Mouse (Mus musculus) MEL (cell line): ENCODE results near the gene Chrne. TPM values are rescaled to one million over a fixed set of nuclear protein-coding genes. Genes with fewer than 3 reads are reported as not detected.

ENCODE experiments used
- DNase-seq: peaks from one replicate; pipeline ENCODE4 v3.0.0; 2011; ENCODE audit warnings: low read depth, low spot score
- H3K27ac ChIP-seq: 2 replicates; pipeline ENCODE4 v1.5.1; 2012; ENCODE audit warnings: low read depth, mild to moderate bottlenecking, control low read depth, low read length, moderate library complexity; ENCODE audit not compliant: control insufficient read depth
- H3K27me3 ChIP-seq, 2 experiments: fragments of 150-350 bp in 1 of 2; sonication (generic) in 1 of 2; 2 replicates each; pipeline ENCODE4 v1.6.1; 2012; ENCODE audit warnings: low read length in 2 of 2, mild to moderate bottlenecking in 2 of 2, improper control_type of control experiment in 1 of 2, moderate library complexity in 1 of 2; ENCODE audit not compliant: insufficient read depth in 2 of 2, control insufficient read depth in 1 of 2
- H3K36me3 ChIP-seq, 2 experiments: 2 replicates each; pipeline ENCODE4 v1.6.1; 2012 to 2014; ENCODE audit warnings: low read length in 2 of 2, improper control_type of control experiment in 1 of 2, inconsistent platforms in 1 of 2, mild to moderate bottlenecking in 1 of 2; ENCODE audit not compliant: insufficient read depth in 2 of 2, control insufficient read depth in 1 of 2
- H3K4me1 ChIP-seq, 2 experiments: fragments of 150-350 bp in 1 of 2; sonication (generic) in 1 of 2; 2 replicates each; pipeline ENCODE4 v1.6.1; 2012; ENCODE audit warnings: low read length in 2 of 2, improper control_type of control experiment in 1 of 2, mild to moderate bottlenecking in 1 of 2; ENCODE audit not compliant: insufficient read depth in 2 of 2, control insufficient read depth in 1 of 2
- H3K4me3 ChIP-seq, 2 experiments: fragments of 150-350 bp in 1 of 2; sonication (generic) in 1 of 2; 2 replicates each; pipeline ENCODE4 v1.5.1; 2012; ENCODE audit warnings: low read depth in 2 of 2, low read length in 2 of 2, mild to moderate bottlenecking in 2 of 2, moderate library complexity in 2 of 2, control low read depth in 1 of 2, improper control_type of control experiment in 1 of 2; ENCODE audit not compliant: control insufficient read depth in 1 of 2, insufficient read depth in 1 of 2
- H3K79me2 ChIP-seq: 2 replicates; pipeline ENCODE4 v1.6.1; 2012; ENCODE audit warnings: mild to moderate bottlenecking, low read length, moderate library complexity; ENCODE audit not compliant: control insufficient read depth, poor library complexity, insufficient read depth
- H3K9ac ChIP-seq: 2 replicates; pipeline ENCODE4 v1.6.1; 2012; ENCODE audit warnings: low read depth, mild to moderate bottlenecking, control low read depth, low read length, moderate library complexity; ENCODE audit not compliant: control insufficient read depth, poor library complexity, severe bottlenecking
- H3K9me3 ChIP-seq: fragments of 150-350 bp; sonication (generic); replicated peaks from 2 replicates; pipeline ENCODE4 v1.6.1; 2012; ENCODE audit warnings: mild to moderate bottlenecking, low read length, improper control_type of control experiment, moderate library complexity; ENCODE audit not compliant: insufficient read depth
- BHLHE40 ChIP-seq: IDR thresholded peaks from 2 replicates; pipeline ENCODE4 v1.6.1; 2012; ENCODE audit warnings: low read depth, mild to moderate bottlenecking, inconsistent platforms, low read length, improper control_type of control experiment, borderline replicate concordance
- CHD1 ChIP-seq: IDR thresholded peaks from 2 replicates; pipeline ENCODE4 v1.6.1; 2012; ENCODE audit warnings: low read depth, mild to moderate bottlenecking, inconsistent platforms, low read length, improper control_type of control experiment
- CHD2 ChIP-seq: IDR thresholded peaks from 2 replicates; pipeline ENCODE4 v1.6.1; 2011; ENCODE audit warnings: low read length, improper control_type of control experiment
- CTCF ChIP-seq, 3 experiments: IDR thresholded peaks in 2 of 3; conservative IDR thresholded peaks in 1 of 3; 2 replicates each; pipeline ENCODE4 v1.5.1; 2011 to 2012; ENCODE audit warnings: low read length in 3 of 3, low read depth in 2 of 3, mild to moderate bottlenecking in 2 of 3, improper control_type of control experiment in 1 of 3, inconsistent platforms in 1 of 3, mixed read lengths in 1 of 3, moderate library complexity in 1 of 3; ENCODE audit not compliant: control insufficient read depth in 1 of 3, insufficient read depth in 1 of 3, poor library complexity in 1 of 3, severe bottlenecking in 1 of 3
- ELF1 ChIP-seq: IDR thresholded peaks from 2 replicates; pipeline ENCODE4 v1.6.1; 2014; ENCODE audit warnings: low read depth, mild to moderate bottlenecking, inconsistent platforms, low read length, improper control_type of control experiment, moderate library complexity
- EP300 ChIP-seq, 2 experiments: IDR thresholded peaks; 2 replicates each; pipeline ENCODE4 v1.6.1; 2011; ENCODE audit warnings: improper control_type of control experiment in 2 of 2, low read length in 2 of 2, low read depth in 1 of 2, mild to moderate bottlenecking in 1 of 2
- GATA1 ChIP-seq: IDR thresholded peaks from 2 replicates; pipeline ENCODE4 v1.6.1; 2011; ENCODE audit warnings: low read depth, low read length, improper control_type of control experiment
- HCFC1 ChIP-seq: IDR thresholded peaks from 2 replicates; pipeline ENCODE4 v1.6.1; 2012; ENCODE audit warnings: low read depth, mild to moderate bottlenecking, inconsistent platforms, low read length, improper control_type of control experiment, moderate library complexity
- JUND ChIP-seq: IDR thresholded peaks from 2 replicates; pipeline ENCODE4 v1.6.1; 2011; ENCODE audit warnings: low read depth, mild to moderate bottlenecking, improper control_type of control experiment, low read length
- KAT2A ChIP-seq: conservative IDR thresholded peaks from 2 replicates; pipeline ENCODE4 v1.6.1; 2012; ENCODE audit warnings: low read depth, low read length, improper control_type of control experiment, inconsistent platforms
- MAFK ChIP-seq: IDR thresholded peaks from 2 replicates; pipeline ENCODE4 v1.6.1; 2011; ENCODE audit warnings: low read depth, mild to moderate bottlenecking, low read length, improper control_type of control experiment, borderline replicate concordance
- MAX ChIP-seq: IDR thresholded peaks from 2 replicates; pipeline ENCODE4 v1.6.1; 2011; ENCODE audit warnings: low read length, improper control_type of control experiment
- MAZ ChIP-seq: IDR thresholded peaks from 2 replicates; pipeline ENCODE4 v1.6.1; 2012; ENCODE audit warnings: low read depth, mild to moderate bottlenecking, inconsistent platforms, low read length, improper control_type of control experiment
- MXI1 ChIP-seq: IDR thresholded peaks from 2 replicates; pipeline ENCODE4 v1.6.1; 2011; ENCODE audit warnings: mild to moderate bottlenecking, low read depth, low read length, improper control_type of control experiment
- MYB ChIP-seq: IDR thresholded peaks from 2 replicates; pipeline ENCODE4 v1.6.1; 2011; ENCODE audit warnings: mild to moderate bottlenecking, low read depth, low read length, improper control_type of control experiment
- MYC ChIP-seq: IDR thresholded peaks from 2 replicates; pipeline ENCODE4 v1.6.1; 2011; ENCODE audit warnings: low read depth, mild to moderate bottlenecking, low read length, improper control_type of control experiment, moderate library complexity
- NRF1 ChIP-seq: IDR thresholded peaks from 2 replicates; pipeline ENCODE4 v1.6.1; 2014; ENCODE audit warnings: low read depth, mild to moderate bottlenecking, inconsistent platforms, low read length, improper control_type of control experiment, moderate library complexity; ENCODE audit not compliant: poor library complexity, insufficient read depth, severe bottlenecking
- POLR2A ChIP-seq, 2 experiments: IDR thresholded peaks; 2 replicates each; pipeline ENCODE4 v1.6.1; 2011 to 2012; ENCODE audit warnings: low read length in 2 of 2, mild to moderate bottlenecking in 2 of 2, control low read depth in 1 of 2, improper control_type of control experiment in 1 of 2, low read depth in 1 of 2, moderate library complexity in 1 of 2; ENCODE audit not compliant: control insufficient read depth in 1 of 2, insufficient read depth in 1 of 2, poor library complexity in 1 of 2
- RAD21 ChIP-seq: IDR thresholded peaks from 2 replicates; pipeline ENCODE4 v1.6.1; 2011; ENCODE audit warnings: mild to moderate bottlenecking, low read depth, low read length, improper control_type of control experiment
- RCOR1 ChIP-seq: IDR thresholded peaks from 2 replicates; pipeline ENCODE4 v1.6.1; 2012; ENCODE audit warnings: low read depth, mild to moderate bottlenecking, inconsistent platforms, low read length, improper control_type of control experiment
- SIN3A ChIP-seq: IDR thresholded peaks from 2 replicates; pipeline ENCODE4 v1.6.1; 2012; ENCODE audit warnings: low read length, improper control_type of control experiment, inconsistent platforms
- SMC3 ChIP-seq: IDR thresholded peaks from 2 replicates; pipeline ENCODE4 v1.6.1; 2011; ENCODE audit warnings: low read depth, low read length, improper control_type of control experiment
- TAL1 ChIP-seq: IDR thresholded peaks from 2 replicates; pipeline ENCODE4 v1.6.1; 2012; ENCODE audit warnings: mild to moderate bottlenecking, inconsistent platforms, low read length, moderate library complexity, mixed read lengths
- TBP ChIP-seq: IDR thresholded peaks from 2 replicates; pipeline ENCODE4 v1.8.0; 2011; ENCODE audit warnings: low read depth, low read length, improper control_type of control experiment
- TCF12 ChIP-seq: IDR thresholded peaks from 2 replicates; pipeline ENCODE4 v1.6.1; 2014; ENCODE audit warnings: low read depth, mild to moderate bottlenecking, inconsistent platforms, low read length, improper control_type of control experiment, moderate library complexity
- USF1 ChIP-seq: IDR thresholded peaks from 2 replicates; pipeline ENCODE4 v1.6.1; 2014; ENCODE audit warnings: low read depth, mild to moderate bottlenecking, inconsistent platforms, low read length, improper control_type of control experiment, moderate library complexity
- USF2 ChIP-seq, 2 experiments: IDR thresholded peaks; 2 replicates each; pipeline ENCODE4 v1.6.1; 2011 to 2012; ENCODE audit warnings: improper control_type of control experiment in 2 of 2, low read length in 2 of 2, borderline replicate concordance in 1 of 2, inconsistent platforms in 1 of 2, low read depth in 1 of 2, mild to moderate bottlenecking in 1 of 2; ENCODE audit not compliant: insufficient read depth in 1 of 2
- ZC3H11A ChIP-seq: IDR thresholded peaks from 2 replicates; pipeline ENCODE4 v1.6.1; 2012; ENCODE audit warnings: low read depth, mild to moderate bottlenecking, inconsistent platforms, low read length, improper control_type of control experiment
- ZKSCAN1 ChIP-seq: IDR thresholded peaks from 2 replicates; pipeline ENCODE4 v1.6.1; 2012; ENCODE audit warnings: low read depth, mild to moderate bottlenecking, inconsistent platforms, low read length, improper control_type of control experiment, moderate library complexity
- ZMIZ1 ChIP-seq: IDR thresholded peaks from 2 replicates; pipeline ENCODE4 v1.6.1; 2012; ENCODE audit warnings: low read depth, mild to moderate bottlenecking, inconsistent platforms, low read length, improper control_type of control experiment, moderate library complexity
- ZNF384 ChIP-seq: IDR thresholded peaks from 2 replicates; pipeline ENCODE4 v1.6.1; 2012; ENCODE audit warnings: low read depth, mild to moderate bottlenecking, inconsistent platforms, low read length, improper control_type of control experiment
- polyA plus RNA-seq, 2 experiments: library from polyadenylated mRNA; stranded (reverse) in 1 of 2; unstranded in 1 of 2; fragments of >175 nt in 1 of 2; fragments of >200 nt in 1 of 2; gene quantifications; 2 replicates each; pipeline versions ENCODE4 v1.2.1 to v1.2.4; 2012; ENCODE audit warnings: low replicate concordance in 2 of 2, low read depth in 1 of 2; ENCODE audit not compliant: insufficient read length in 2 of 2, insufficient read depth in 1 of 2, missing spikeins in 1 of 2
- total RNA-seq: library from RNA; depleted of rRNA; stranded (reverse); fragments of 300-350 nt; gene quantifications from 2 replicates; pipeline ENCODE4 v1.2.3, GENCODE M21; 2012

Gene Chrne
- total and polyA plus RNA-seq, 3 experiments = 0.33 to 0.54 TPM; not detected in 1

DNA sequence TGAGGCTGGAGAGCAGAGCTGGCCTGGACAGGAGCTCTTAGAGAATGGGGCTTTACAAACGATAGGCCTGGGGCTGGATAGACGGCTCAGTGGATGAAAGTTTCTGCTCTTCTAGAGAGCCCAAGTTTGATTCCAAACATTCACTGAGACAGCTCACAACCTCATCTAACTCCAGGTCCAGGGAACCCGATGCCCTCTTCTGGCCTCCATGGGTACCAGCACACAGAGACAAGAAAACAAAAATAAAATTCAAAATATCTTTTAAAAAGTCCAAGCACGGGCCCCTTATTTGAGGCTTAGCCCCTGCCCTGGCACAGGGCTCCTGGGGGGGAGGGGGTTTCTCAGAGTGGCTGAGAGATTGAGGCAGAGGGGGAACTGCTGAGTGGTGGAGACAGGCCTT lies 8.3 kb downstream of the Chrne start (continued):
- no peak for TF ChIP-seq CHD2
- TF ChIP-seq KAT2A = no peak
- TF ChIP-seq HCFC1 = no peak
- TF ChIP-seq MAFK = no peak
- TF ChIP-seq MAX = no peak
- no peak for TF ChIP-seq ZKSCAN1
- TF ChIP-seq TAL1 = no peak
- TF ChIP-seq BHLHE40 = no peak
- TF ChIP-seq TCF12 = no peak
- TF ChIP-seq USF1 = no peak
- peak; percentile 13 to 49 (median 44); a peak in 4 of 6 replicates for TF ChIP-seq CTCF (IDR thresholded peaks at IDR 0.05 in 2 of 3, conservative IDR thresholded peaks at IDR 0.05 in 1 of 3; ENCODE audit: control insufficient read depth in 1 of 3, insufficient read depth in 1 of 3, low read depth in 2 of 3, low read length in 3 of 3, poor library complexity in 1 of 3, severe bottlenecking in 1 of 3)
- TF ChIP-seq RAD21 = peak; percentile 12

DNA sequence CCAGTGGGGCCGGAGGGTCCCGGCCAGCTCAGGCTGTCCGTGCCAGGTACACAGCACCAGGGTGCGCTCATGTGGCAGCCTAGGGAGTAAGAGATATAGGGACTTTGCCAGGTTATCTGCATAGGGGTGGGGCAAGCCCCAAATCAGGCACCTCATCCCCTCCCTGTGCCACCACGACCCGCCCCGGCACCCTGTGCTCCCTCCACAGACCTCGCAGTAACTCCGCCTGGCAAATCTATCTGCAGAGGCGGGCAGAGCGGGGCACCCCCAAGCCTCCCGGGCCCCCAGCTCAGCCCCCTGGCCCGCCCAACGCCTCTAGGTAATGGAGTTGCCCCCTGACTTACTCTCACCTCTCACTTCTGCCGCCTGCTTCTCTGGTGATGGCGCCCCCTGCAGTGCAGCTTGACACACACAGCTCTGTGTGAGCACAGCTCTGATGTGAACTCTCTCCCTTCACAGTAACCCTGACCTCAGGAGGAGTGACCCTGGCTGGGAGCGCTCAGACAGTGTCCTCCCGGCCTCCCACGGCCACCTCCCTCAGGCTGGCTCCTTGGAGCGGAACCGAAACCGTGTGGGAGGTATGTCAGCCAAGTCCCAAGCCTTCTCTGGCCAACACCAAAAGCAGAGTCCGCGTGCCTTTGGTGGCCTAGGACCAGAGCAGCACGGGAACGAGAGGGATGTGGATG lies 10.5 kb downstream of the Chrne start:
- Histone ChIP-seq H3K9me3 (no peaks in the 10 kb centered on the region), H3K27me3 (no peaks in the 10 kb centered on the region), H3K36me3 (peaks cover 0 to 11% of the 10 kb centered on the region in 2 experiments; a peak in 2 of 4 replicates), H3K79me2 (no peaks in the 10 kb centered on the region), H3K27ac (no peak overlapping the region), H3K4me1 (no peaks in the 10 kb centered on the region), H3K9ac (no peak overlapping the region)
- DNase-seq = peak; percentile 53
- TF ChIP-seq ZNF384 (no peak), TAL1 (no peak), ZMIZ1 (no peak), TBP (no peak), SMC3 (peak; percentile 71), USF1 (no peak), ZKSCAN1 (no peak), USF2 (IDR thresholded peaks at IDR 0.05; ENCODE audit: borderline replicate concordance in 1 of 2, insufficient read depth in 1 of 2, low read depth in 1 of 2, low read length in 2 of 2) (no peak), NRF1 (no peak), CHD1 (no peak), JUND (no peak), BHLHE40 (no peak), ELF1 (no peak), POLR2A (IDR thresholded peaks at IDR 0.05; ENCODE audit: control insufficient read depth in 1 of 2, insufficient read depth in 1 of 2, low read depth in 1 of 2, low read length in 2 of 2, poor library complexity in 1 of 2) (no peak), SIN3A (no peak), MAFK (no peak), GATA1 (no peak), MAZ (no peak), MXI1 (no peak), ZC3H11A (peak; percentile 30), RCOR1 (no peak), RAD21 (peak; percentile 28), MYC (no peak), EP300 (IDR thresholded peaks at IDR 0.05; ENCODE audit: low read depth in 1 of 2, low read length in 2 of 2) (no peak), MYB (no peak), CTCF (IDR thresholded peaks at IDR 0.05 in 2 of 3, conservative IDR thresholded peaks at IDR 0.05 in 1 of 3; ENCODE audit: control insufficient read depth in 1 of 3, insufficient read depth in 1 of 3, low read depth in 2 of 3, low read length in 3 of 3, poor library complexity in 1 of 3, severe bottlenecking in 1 of 3) (peak; percentile 53 to 91 (median 69); a peak in 5 of 6 replicates), MAX (no peak), HCFC1 (no peak)
- TF ChIP-seq, all 39 proteins: peak for 4
- H3K4me3 ChIP-seq = no peak overlapping the region
